29 mouse cellular contexts compared by ENCODE assay signal in genomic region chr11:51848324-51848723, GRCm38 (mm10). TPM values are rescaled to one million over a fixed set of nuclear protein-coding genes. Genes with fewer than 3 reads are reported as not detected.
DNase-seq lines count a peak whose midpoint lies in the region; ATAC-seq and TF ChIP-seq lines count a peak whose summit lies in the region.
"Had no signal": no experiment of that assay in that cellular context is flagged by ENCODE, and none has a peak within 500 bp of the region (broad histone marks: within the 10 kb centered on the region; RNA-seq: fewer than 3 reads in every experiment).

No protein-coding gene starts in this region.

- in situ Hi-C loops in CH12.LX (cut with MboI; ENCODE audit: low pct_ligation_motif_present, low pct_unique_long_range_greater_than_20kb, low sequenced_read_pairs): no loop called here

- H3K9me3 ChIP-seq in CH12.LX (replicated peaks; ENCODE audit: low read length) (no peaks in the 10 kb centered on the region), MEL (replicated peaks; ENCODE audit: insufficient read depth, low read length) (no peaks in the 10 kb centered on the region)
- H3K9me3 ChIP-seq in erythroblast, embryonic 14.5 days (ENCODE audit: control insufficient read depth, low read length): no peaks in the 10 kb centered on the region
- H3K9me3 ChIP-seq in liver, embryonic 15.5 days (replicated peaks): no peaks in the 10 kb centered on the region
- H3K9me3 ChIP-seq in midbrain, embryonic 10.5 days (replicated peaks): no peaks in the 10 kb centered on the region
- H3K9me3 ChIP-seq: embryonic facial prominence, embryonic 10.5 days; embryonic facial prominence, embryonic 13.5 days; forebrain, embryonic 12.5 days; forebrain, embryonic 15.5 days; heart, embryonic 10.5 days; heart, embryonic 13.5 days had no signal

- H3K9ac ChIP-seq in CH12.LX (ENCODE audit: insufficient read depth, low read depth): no peak overlapping the region
- H3K9ac ChIP-seq in MEL (ENCODE audit: control insufficient read depth, low read depth, low read length, poor library complexity, severe bottlenecking): no peak overlapping the region
- no peak overlapping the region for H3K9ac ChIP-seq in liver, embryonic 15.5 days
- H3K9ac ChIP-seq: embryonic facial prominence, embryonic 13.5 days; forebrain, embryonic 12.5 days; forebrain, embryonic 15.5 days; heart, embryonic 13.5 days; hindbrain, embryonic 14.5 days had no signal

- H3K4me1 ChIP-seq in CH12.LX (ENCODE audit: control insufficient read depth in 1 of 2, insufficient read depth in 2 of 2) (peaks cover 70 to 100% of the 10 kb centered on the region in 2 experiments), MEL (ENCODE audit: control insufficient read depth in 1 of 2, insufficient read depth in 2 of 2, low read length in 2 of 2) (no peaks in the 10 kb centered on the region)
- peaks cover 68% of the 10 kb centered on the region for H3K4me1 ChIP-seq in erythroblast, embryonic 14.5 days (ENCODE audit: control insufficient read depth)
- peaks cover 46% of the 10 kb centered on the region for H3K4me1 ChIP-seq in liver, embryonic 15.5 days (replicated peaks)
- peaks cover 15% of the 10 kb centered on the region for H3K4me1 ChIP-seq in midbrain, embryonic 10.5 days
- 0 out of 2 replicates have a peak, but pooled peaks cover 5% of the 10 kb centered on the region for H3K4me1 ChIP-seq in thymus, adult 2 months (replicated peaks; ENCODE audit: control insufficient read depth, insufficient read depth, low read length)

- peaks cover 78% of the 10 kb centered on the region for H3K79me2 ChIP-seq in CH12.LX (replicated peaks; ENCODE audit: control insufficient read depth, extremely low read depth, insufficient read depth, poor library complexity, severe bottlenecking)
- H3K79me2 ChIP-seq in MEL (ENCODE audit: control insufficient read depth, insufficient read depth, low read length, poor library complexity): no peaks in the 10 kb centered on the region

- no peaks in the 10 kb centered on the region for H3K27me3 ChIP-seq in CH12.LX (replicated peaks)
- no peaks in the 10 kb centered on the region for H3K27me3 ChIP-seq in MEL (ENCODE audit: control insufficient read depth in 1 of 2, insufficient read depth in 2 of 2, low read length in 2 of 2)
- H3K27me3 ChIP-seq in erythroblast, embryonic 14.5 days (ENCODE audit: control insufficient read depth): no peaks in the 10 kb centered on the region
- H3K27me3 ChIP-seq in liver, embryonic 15.5 days: no peaks in the 10 kb centered on the region
- H3K27me3 ChIP-seq in midbrain, embryonic 10.5 days (ENCODE audit: low read depth, poor library complexity, severe bottlenecking): no peaks in the 10 kb centered on the region
- no peaks in the 10 kb centered on the region for H3K27me3 ChIP-seq in thymus, adult 2 months (ENCODE audit: control insufficient read depth, insufficient read depth, low read length)
- H3K27me3 ChIP-seq: embryonic facial prominence, embryonic 13.5 days; forebrain, embryonic 12.5 days; forebrain, embryonic 15.5 days; heart, embryonic 13.5 days had no signal

- TF ChIP-seq RAD21 in CH12.LX (IDR thresholded peaks at IDR 0.05; ENCODE audit: low read depth, low read length): no peak
- TF ChIP-seq RAD21 in MEL (IDR thresholded peaks at IDR 0.05; ENCODE audit: low read depth, low read length): no peak

- H3K4me3 ChIP-seq in CH12.LX (replicated peaks in 1 of 3; ENCODE audit: low read depth in 2 of 3, low read length in 2 of 3, poor library complexity in 1 of 3) (no peak overlapping the region), MEL (ENCODE audit: control insufficient read depth in 1 of 2, insufficient read depth in 1 of 2, low read depth in 2 of 2, low read length in 2 of 2) (no peak overlapping the region)
- H3K4me3 ChIP-seq in erythroblast, embryonic 14.5 days (replicated peaks): peak overlapping the region; percentile 28
- H3K4me3 ChIP-seq in liver, embryonic 15.5 days (replicated peaks): no peak overlapping the region
- H3K4me3 ChIP-seq in midbrain, embryonic 10.5 days: no peak overlapping the region
- H3K4me3 ChIP-seq in thymus, adult 2 months (ENCODE audit: control insufficient read depth, insufficient read depth, low read length): no peak overlapping the region
- H3K4me3 ChIP-seq: embryonic facial prominence, embryonic 10.5 days; embryonic facial prominence, embryonic 13.5 days; forebrain, embryonic 12.5 days; forebrain, embryonic 15.5 days; heart, adult 2 months; heart, embryonic 10.5 days; heart, embryonic 13.5 days had no signal

- 69% methylated on average over 3 of the region's 3 CpGs for WGBS in liver, embryonic 15.5 days (ENCODE audit: insufficient replicate concordance)
- WGBS in midbrain, embryonic 10.5 days: 86% methylated on average over 3 of the region's 3 CpGs
- WGBS in thymus, adult 2 months: 96% methylated on average over 3 of the region's 3 CpGs

- no peak for TF ChIP-seq POLR2A in CH12.LX (IDR thresholded peaks at IDR 0.05; ENCODE audit: low read depth, low read length)
- no peak for TF ChIP-seq POLR2A in MEL (IDR thresholded peaks at IDR 0.05; ENCODE audit: control insufficient read depth in 1 of 2, insufficient read depth in 1 of 2, low read depth in 1 of 2, low read length in 2 of 2, poor library complexity in 1 of 2)
- no peak for TF ChIP-seq POLR2A in thymus, adult 2 months (IDR thresholded peaks at IDR 0.05; ENCODE audit: control insufficient read depth, extremely low read depth, insufficient read depth, low read length, poor library complexity)

- TF ChIP-seq CTCF in CH12.LX (conservative IDR thresholded peaks at IDR 0.05 in 1 of 2, IDR thresholded peaks at IDR 0.05 in 1 of 2; ENCODE audit: low read depth in 2 of 2, low read length in 2 of 2): no peak
- no peak for TF ChIP-seq CTCF in MEL (IDR thresholded peaks at IDR 0.05 in 2 of 3, conservative IDR thresholded peaks at IDR 0.05 in 1 of 3; ENCODE audit: control insufficient read depth in 1 of 3, insufficient read depth in 1 of 3, low read depth in 2 of 3, low read length in 3 of 3, poor library complexity in 1 of 3, severe bottlenecking in 1 of 3)
- no peak for TF ChIP-seq CTCF in thymus, adult 2 months (IDR thresholded peaks at IDR 0.05; ENCODE audit: borderline replicate concordance, control insufficient read depth, extremely low read depth, insufficient read depth, low read length, poor library complexity)

- H3K27ac ChIP-seq in CH12.LX (ENCODE audit: insufficient read depth, low read depth): peak overlapping the region; percentile 93; the same call in 1 of the 2 replicates
- H3K27ac ChIP-seq in MEL (ENCODE audit: control insufficient read depth, low read depth, low read length): no peak overlapping the region
- H3K27ac ChIP-seq in liver, embryonic 15.5 days (replicated peaks): peak overlapping the region; percentile 84
- no peak overlapping the region for H3K27ac ChIP-seq in midbrain, embryonic 10.5 days (replicated peaks)
- H3K27ac ChIP-seq in thymus, adult 2 months (ENCODE audit: control insufficient read depth, insufficient read depth, low read length): no peak overlapping the region
- H3K27ac ChIP-seq: embryonic facial prominence, embryonic 10.5 days; embryonic facial prominence, embryonic 13.5 days; forebrain, embryonic 12.5 days; forebrain, embryonic 15.5 days; heart, adult 2 months; heart, embryonic 10.5 days; heart, embryonic 13.5 days; hindbrain, embryonic 14.5 days; hindbrain, postnatal 0 days had no signal

- no peak overlapping the region for H3K4me2 ChIP-seq in CH12.LX (ENCODE audit: insufficient read depth, low read depth, poor library complexity, severe bottlenecking)
- H3K4me2 ChIP-seq in liver, embryonic 15.5 days: peak overlapping the region; percentile 43
- H3K4me2 ChIP-seq: embryonic facial prominence, embryonic 13.5 days; forebrain, embryonic 12.5 days; forebrain, embryonic 15.5 days; heart, embryonic 13.5 days; hindbrain, embryonic 14.5 days had no signal

- no peak for DNase-seq in CH12.LX (ENCODE audit: extremely low read depth)
- DNase-seq in MEL (ENCODE audit: low read depth, low spot score): no peak
- no peak for DNase-seq in thymus, postnatal 10 days (ENCODE audit: low spot score in 2 of 2)
- no peak for DNase-seq in midbrain, embryonic 10.5 days (ENCODE audit: low spot score)
- DNase-seq in cerebellum, adult 9-10 months: no peak
- no peak for DNase-seq in thymus, adult 2 months
- DNase-seq: adrenal gland, adult 2 months; adrenal gland, postnatal 14 days; cerebellum, adult 18-20 months; cerebellum, postnatal 10 days; cerebellum, postnatal 36 days; embryo, embryonic 11 days; gastrocnemius, postnatal 10 days; gastrocnemius, postnatal 36 days; heart, adult 2 months; heart, postnatal 14 days; heart, postnatal 4 days had no signal

- peaks cover 32 to 90% of the 10 kb centered on the region in 2 experiments for H3K36me3 ChIP-seq in CH12.LX (replicated peaks in 1 of 2; ENCODE audit: control insufficient read depth in 1 of 2, insufficient read depth in 1 of 2, low read length in 1 of 2)
- no peaks in the 10 kb centered on the region; a peak in 1 of 4 replicates for H3K36me3 ChIP-seq in MEL (ENCODE audit: control insufficient read depth in 1 of 2, insufficient read depth in 2 of 2, low read length in 2 of 2)
- peaks cover 22% of the 10 kb centered on the region for H3K36me3 ChIP-seq in erythroblast, embryonic 14.5 days (ENCODE audit: control insufficient read depth)
- no peaks in the 10 kb centered on the region for H3K36me3 ChIP-seq in liver, embryonic 15.5 days (replicated peaks)
- H3K36me3 ChIP-seq in midbrain, embryonic 10.5 days: no peaks in the 10 kb centered on the region
- H3K36me3 ChIP-seq in thymus, adult 2 months (ENCODE audit: control insufficient read depth, insufficient read depth, low read length): peaks cover 51% of the 10 kb centered on the region
- H3K36me3 ChIP-seq: embryonic facial prominence, embryonic 10.5 days; forebrain, embryonic 12.5 days; forebrain, embryonic 15.5 days; heart, embryonic 10.5 days; heart, embryonic 13.5 days had no signal

- 0 out of 2 replicates have a peak, but pooled peaks have one; percentile 33 for ATAC-seq in liver, embryonic 15.5 days (ENCODE audit: insufficient read depth)
- ATAC-seq: CD4-positive, CD25-positive, alpha-beta regulatory T cell, adult 4 months; forebrain, embryonic 15.5 days; hindbrain, postnatal 0 days; inflammation-experienced regulatory T-cells, adult 6 months had no signal

- TF ChIP-seq EP300 in CH12.LX (IDR thresholded peaks at IDR 0.05; ENCODE audit: low read length): no peak
- TF ChIP-seq EP300 in MEL (IDR thresholded peaks at IDR 0.05; ENCODE audit: low read depth in 1 of 2, low read length in 2 of 2): no peak

- dilution Hi-C loops in CH12.LX (cut with MboI; ENCODE audit: extremely low pct_ligation_motif_present, extremely low pct_unique_long_range_greater_than_20kb, low sequenced_read_pairs): no loop called here

RNA-seq across cellular contexts. Expression of gene Jade2, which starts 9.1 kb away (rescaled TPM):
- 51.4 and 58.2 TPM in 2 replicates for total RNA-seq in CH12.LX (2012; rRNA removed)
- 21.9 and 25.6 TPM in 2 replicates for total RNA-seq in CH12.LX (2014; rRNA removed)
- polyA plus RNA-seq in CH12.LX (2012; ENCODE audit: insufficient read length, low read depth): 50.3 and 60.1 TPM in 2 replicates
- total RNA-seq in MEL (2012; rRNA removed): 4.5 and 5.4 TPM in 2 replicates
- 10 to 100 TPM in 1 of 2 experiments, not detected in 1; 13.0 TPM for polyA plus RNA-seq in MEL (2012; ENCODE audit: insufficient read depth in 1 of 2, insufficient read length in 2 of 2, low read depth in 1 of 2, low replicate concordance in 2 of 2, missing spikeins in 1 of 2)
- 0.18 and 0.19 TPM in 2 replicates for polyA plus RNA-seq in erythroblast, embryonic 14.5 days (2012)
- 0.69 and 0.83 TPM in 2 replicates for polyA plus RNA-seq in liver, embryonic 15.5 days (2015; fragmentation: Nextera tagmentation; extraction: Ambion mirVana)
- polyA plus RNA-seq in midbrain, embryonic 10.5 days (2016; fragmentation: Nextera tagmentation; extraction: Ambion mirVana): 0.41 and 0.47 TPM in 2 replicates
- 45.1 and 56.5 TPM in 2 replicates for polyA plus RNA-seq in thymus, adult 2 months (2012; rRNA removed)

Comparison
In these comparisons a context has a peak if more than half of its experiments do, and no peak if none do; other contexts are left out.
1. H3K27ac ChIP-seq: peak in CH12.LX (single experiment) and liver, embryonic 15.5 days (single experiment); none in MEL (single experiment), midbrain, embryonic 10.5 days (single experiment) and thymus, adult 2 months (single experiment).
2. Of the 35 proteins assayed by ChIP-seq in both MEL and CH12.LX: peak only in MEL: none; only in CH12.LX: ZMIZ1; in both: ZKSCAN1; in neither: 33.